Mouse (Mus musculus) lung, postnatal 0 days (tissue): Measurements from ENCODE around the gene Scp2d1.

Experiments
- CTCF ChIP-seq: IDR thresholded peaks from 2 replicates; pipeline ENCODE4 v1.5.1; 2016; ENCODE audit warnings: antibody characterized with exemption, mild to moderate bottlenecking
- EP300 ChIP-seq: IDR thresholded peaks from 2 replicates; pipeline ENCODE4 v1.6.1; 2016; ENCODE audit warnings: antibody characterized with exemption, mild to moderate bottlenecking, control low read depth

GRCm38 (mm10) chr2:144781871-144782270 lies 41.6 kb upstream of the Scp2d1 start:
- no peak for TF ChIP-seq CTCF
- TF ChIP-seq EP300, result no peak
